Mouse (Mus musculus): Measurements from ENCODE around the gene Nt5c3b. TPM values are rescaled to one million over a fixed set of nuclear protein-coding genes. Genes with fewer than 3 reads are reported as not detected.

The Nt5c3b gene
- total RNA-seq, 2 experiments from 2014 or later, result 7.3 to 8.8 TPM

GRCm38 (mm10) chr11:100400842-100401241, 40.8 kb downstream of the Nt5c3b start:
- ATAC-seq (ENCODE audit: poor library complexity, severe bottlenecking), result peak; percentile 45

GRCm38 (mm10) chr11:100399727-100400538, 41.7 kb downstream of the Nt5c3b start:
- no peak for ATAC-seq (ENCODE audit: poor library complexity, severe bottlenecking)

- no peak for ATAC-seq (ENCODE audit: poor library complexity, severe bottlenecking)
Observed at GRCm38 (mm10) chr11:100399320-100399719, 42.3 kb downstream of the Nt5c3b start.

GRCm38 (mm10) chr11:100398517-100398916, 43.1 kb downstream of the Nt5c3b start:
- ATAC-seq (ENCODE audit: poor library complexity, severe bottlenecking), result no peak

- ATAC-seq (ENCODE audit: poor library complexity, severe bottlenecking), result peak; percentile 86
Observed at GRCm38 (mm10) chr11:100397600-100398389, 43.8 kb downstream of the Nt5c3b start, which contains the start of gene Jup. TSS of gene Jup (minus strand) at chr11:100397763.

- ATAC-seq (ENCODE audit: poor library complexity, severe bottlenecking), result peak; percentile 7
Observed at GRCm38 (mm10) chr11:100396886-100397599, 44.6 kb downstream of the Nt5c3b start.

- ATAC-seq (ENCODE audit: poor library complexity, severe bottlenecking), result no peak
Observed at GRCm38 (mm10) chr11:100395861-100396631, 45.6 kb downstream of the Nt5c3b start.

- peak; percentile 37 for ATAC-seq (ENCODE audit: poor library complexity, severe bottlenecking)
Observed at GRCm38 (mm10) chr11:100395200-100395599, 46.4 kb downstream of the Nt5c3b start.

GRCm38 (mm10) chr11:100394353-100395074, 47.1 kb downstream of the Nt5c3b start:
- ATAC-seq (ENCODE audit: poor library complexity, severe bottlenecking), result no peak

GRCm38 (mm10) chr11:100393733-100394132, 47.9 kb downstream of the Nt5c3b start:
- ATAC-seq (ENCODE audit: poor library complexity, severe bottlenecking), result no peak

- ATAC-seq (ENCODE audit: poor library complexity, severe bottlenecking), result no peak
Observed at GRCm38 (mm10) chr11:100392958-100393357, 48.6 kb downstream of the Nt5c3b start.

GRCm38 (mm10) chr11:100391884-100392345, 49.7 kb downstream of the Nt5c3b start:
- no peak for ATAC-seq (ENCODE audit: poor library complexity, severe bottlenecking)

GRCm38 (mm10) chr11:100391081-100391883, 50.3 kb downstream of the Nt5c3b start:
- ATAC-seq (ENCODE audit: poor library complexity, severe bottlenecking), result no peak

- ATAC-seq (ENCODE audit: poor library complexity, severe bottlenecking), result no peak
Observed at GRCm38 (mm10) chr11:100389931-100390445, 51.6 kb downstream of the Nt5c3b start.

- no peak for ATAC-seq (ENCODE audit: poor library complexity, severe bottlenecking)
Observed at GRCm38 (mm10) chr11:100388588-100388987, 53.0 kb downstream of the Nt5c3b start.

GRCm38 (mm10) chr11:100387589-100388375, 53.8 kb downstream of the Nt5c3b start:
- no peak for ATAC-seq (ENCODE audit: poor library complexity, severe bottlenecking)

GRCm38 (mm10) chr11:100387111-100387510, 54.5 kb downstream of the Nt5c3b start:
- no peak for ATAC-seq (ENCODE audit: poor library complexity, severe bottlenecking)

GRCm38 (mm10) chr11:100386586-100386985, 55.0 kb downstream of the Nt5c3b start:
- no peak for ATAC-seq (ENCODE audit: poor library complexity, severe bottlenecking)
